Mouse (Mus musculus): Measurements from ENCODE around the gene Hnrnpr.

The Hnrnpr gene

GRCm38 (mm10) chr4:136401806-136402205 lies 91.1 kb downstream of the Hnrnpr start:
- DNase-seq (ENCODE audit: low spot score in 2 of 2) = no peak

- DNase-seq (ENCODE audit: low spot score in 2 of 2) = no peak
Measured at GRCm38 (mm10) chr4:136407831-136408230, 97.1 kb downstream of the Hnrnpr start.
